Mouse (Mus musculus): ENCODE measurements around the gene Casz1.

Gene Casz1

DNA sequence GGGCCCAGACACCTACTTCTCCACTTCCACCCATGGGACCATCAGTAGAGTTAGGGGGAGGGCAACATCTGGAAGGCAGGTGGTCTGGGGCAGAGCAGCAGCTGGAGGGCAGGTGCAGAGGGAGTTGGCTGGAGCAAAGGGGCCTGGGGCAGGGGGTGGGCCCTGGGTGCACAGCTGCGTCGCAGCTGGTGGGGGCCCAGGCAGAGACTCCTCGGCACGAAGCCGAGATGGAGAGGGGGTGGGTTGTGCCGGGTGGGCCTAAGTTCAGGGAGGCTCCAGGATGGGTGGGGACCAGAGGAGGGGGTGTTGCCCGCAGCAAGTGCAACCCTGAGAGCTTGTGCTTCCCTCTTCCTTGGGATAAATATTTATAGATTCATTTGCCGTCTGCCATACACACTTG, 122.2 kb downstream of the Casz1 start:
- in situ Hi-C loops (cut with MboI; ENCODE audit: unreplicated experiment in 2 of 2) = no loop called here

DNA sequence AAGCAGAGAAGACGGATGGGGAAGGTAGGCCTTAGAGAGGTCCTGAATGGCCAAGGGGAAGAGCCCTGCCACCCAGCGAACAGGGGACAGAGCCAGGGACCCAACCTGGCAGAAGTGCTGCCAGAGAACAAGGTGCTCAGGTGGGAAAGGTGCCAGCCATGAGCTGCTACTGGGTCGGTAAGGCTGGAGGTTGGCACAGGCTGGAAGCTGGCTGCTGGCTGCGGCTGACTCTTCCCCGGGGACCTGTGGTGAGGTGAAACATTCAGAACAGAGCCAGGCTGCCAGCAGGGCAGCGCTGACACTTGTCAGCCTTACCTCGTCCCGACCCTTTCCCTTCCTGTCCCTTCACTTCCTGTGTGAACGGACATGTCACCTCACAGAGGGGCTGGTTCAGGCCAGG, 124.1 kb downstream of the Casz1 start:
- in situ Hi-C loops (cut with MboI; ENCODE audit: unreplicated experiment in 2 of 2) = no loop called here

DNA sequence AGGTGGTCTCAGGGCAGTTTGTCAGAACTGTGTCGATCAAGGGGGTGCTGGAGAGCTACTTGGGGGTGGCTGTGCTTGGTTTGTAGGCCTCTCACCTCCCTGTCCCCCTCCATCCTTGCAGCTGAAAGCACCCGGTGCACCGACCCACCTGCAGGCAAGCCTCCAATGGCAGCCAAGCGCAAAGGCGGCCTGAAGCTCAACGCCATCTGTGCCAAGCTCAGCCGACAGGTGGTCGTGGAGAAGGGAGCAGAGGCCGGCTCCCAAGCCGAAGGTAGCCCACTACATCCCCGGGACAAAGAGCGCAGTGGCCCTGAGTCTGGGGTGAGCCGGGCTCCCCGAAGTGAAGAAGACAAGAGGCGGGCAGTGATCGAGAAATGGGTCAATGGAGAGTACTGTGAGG, 124.6 kb downstream of the Casz1 start:
- in situ Hi-C loops (cut with MboI; ENCODE audit: unreplicated experiment in 2 of 2) = no loop called here

DNA sequence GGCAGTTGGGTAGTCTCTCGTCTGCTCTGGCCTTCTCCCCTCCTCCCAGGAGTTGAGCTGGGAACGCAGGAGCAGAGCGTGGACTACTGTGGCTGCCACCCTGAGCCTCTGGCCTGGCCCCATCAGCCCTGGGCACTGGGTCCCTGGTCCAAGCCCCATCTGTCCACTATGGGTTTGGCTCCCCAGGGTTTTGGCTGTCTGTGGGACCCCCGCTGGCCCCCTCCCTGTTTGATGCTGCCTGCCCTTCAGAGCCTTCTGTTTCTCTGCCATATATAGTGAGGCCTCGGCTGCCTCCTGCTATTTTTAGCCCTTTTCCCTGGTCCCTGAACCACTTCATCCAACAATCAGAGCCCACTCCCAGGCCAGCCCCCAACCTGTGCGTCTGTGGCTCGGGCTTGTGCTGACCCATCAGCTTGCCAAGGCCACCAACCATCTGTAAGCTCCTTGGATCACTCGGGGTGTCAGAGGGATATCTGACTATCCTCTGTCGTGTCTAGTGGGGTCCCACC, 126.5 kb downstream of the Casz1 start:
- in situ Hi-C loops (cut with MboI; ENCODE audit: unreplicated experiment in 2 of 2) = no loop called here

DNA sequence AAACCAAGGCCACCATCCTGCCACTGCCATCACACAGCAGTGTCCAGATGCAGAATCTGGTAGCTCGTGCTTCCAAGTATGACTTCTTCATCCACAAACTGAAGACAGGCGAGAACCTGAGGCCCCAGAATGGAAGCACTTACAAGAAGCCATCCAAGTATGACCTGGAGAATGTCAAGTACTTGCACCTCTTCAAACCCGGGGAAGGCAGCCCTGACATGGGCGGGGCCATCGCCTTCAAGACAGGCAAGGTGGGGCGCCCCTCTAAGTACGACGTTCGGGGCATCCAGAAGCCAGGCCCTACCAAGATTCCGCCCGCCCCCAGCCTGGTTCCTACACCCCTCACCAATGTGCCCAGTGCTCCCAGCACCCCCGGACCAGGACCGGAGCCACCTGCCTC, 128.9 kb downstream of the Casz1 start:
- in situ Hi-C loops (cut with MboI; ENCODE audit: unreplicated experiment in 2 of 2) = no loop called here

DNA sequence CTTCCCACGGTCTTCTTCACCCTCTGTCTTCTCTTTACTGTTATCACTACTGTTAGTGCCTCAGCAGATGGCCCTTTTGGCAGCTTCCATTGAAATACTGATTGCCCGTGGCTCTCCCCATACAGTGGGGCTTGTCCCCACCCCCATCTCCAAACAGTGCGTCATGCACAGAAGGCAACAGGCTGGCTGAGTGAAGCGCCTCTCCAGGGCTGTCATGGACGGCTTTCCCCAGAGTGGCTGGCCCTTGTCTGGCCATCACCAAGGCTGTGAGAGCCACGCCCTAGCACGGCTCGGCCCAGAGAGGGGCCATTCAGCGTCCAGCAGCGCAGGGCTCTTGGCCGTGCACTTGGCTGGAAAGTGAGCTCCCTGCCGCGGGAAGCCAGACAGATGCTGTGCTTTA, 131.0 kb downstream of the Casz1 start:
- in situ Hi-C loops (cut with MboI; ENCODE audit: unreplicated experiment in 2 of 2) = no loop called here

DNA sequence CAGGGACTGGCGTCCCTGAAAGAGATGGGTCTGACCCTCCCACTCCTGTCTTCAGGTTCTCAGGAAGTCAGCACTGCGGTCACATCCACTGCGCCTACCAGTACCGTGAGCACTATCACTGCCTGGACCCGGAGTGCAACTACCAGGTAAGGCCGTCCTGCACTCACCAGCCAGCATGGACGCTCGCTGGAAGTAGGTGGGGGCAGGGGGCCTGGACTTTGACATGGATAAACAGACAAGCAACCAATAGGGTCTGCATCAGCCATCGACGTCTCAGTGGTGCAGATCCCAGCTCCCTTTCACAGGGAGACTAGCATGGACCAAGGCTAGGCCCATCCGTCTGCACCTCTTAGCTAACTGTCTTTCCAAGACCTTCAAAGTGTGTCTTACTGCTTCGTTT, 131.9 kb downstream of the Casz1 start:
- in situ Hi-C loops (cut with MboI; ENCODE audit: unreplicated experiment in 2 of 2) = no loop called here

DNA sequence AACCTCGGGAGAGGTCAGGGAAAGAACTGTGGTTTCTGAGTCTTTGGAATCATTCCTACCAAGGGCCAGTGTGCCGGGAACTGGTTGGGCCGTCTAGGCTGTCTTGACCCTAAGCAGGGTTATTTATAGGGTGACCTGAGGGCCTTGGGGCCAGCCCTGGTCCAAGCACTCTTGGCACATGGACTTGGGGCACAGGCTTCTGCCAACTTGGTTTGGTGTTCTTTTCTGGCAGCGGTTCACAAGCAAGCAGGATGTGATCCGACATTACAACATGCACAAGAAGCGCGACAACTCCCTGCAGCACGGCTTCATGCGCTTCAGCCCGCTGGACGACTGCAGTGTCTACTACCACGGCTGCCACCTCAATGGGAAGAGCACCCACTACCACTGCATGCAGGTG, 132.5 kb downstream of the Casz1 start:
- in situ Hi-C loops (cut with MboI; ENCODE audit: unreplicated experiment in 2 of 2) = no loop called here

DNA sequence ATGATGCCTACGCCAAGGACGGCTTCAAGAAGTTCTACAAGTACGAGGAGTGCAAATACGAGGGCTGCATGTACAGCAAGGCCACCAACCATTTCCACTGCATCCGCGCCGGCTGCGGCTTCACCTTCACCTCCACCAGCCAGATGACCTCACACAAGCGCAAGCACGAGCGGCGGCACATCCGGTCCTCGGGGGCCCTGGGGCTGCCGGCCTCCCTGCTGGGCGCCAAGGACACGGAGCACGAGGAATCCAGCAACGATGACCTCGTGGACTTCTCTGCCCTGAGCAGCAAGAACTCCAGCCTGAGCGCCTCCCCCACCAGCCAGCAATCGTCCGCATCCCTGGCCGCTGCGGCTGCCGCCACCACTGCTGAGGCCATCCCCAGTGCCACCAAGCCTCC, 134.3 kb downstream of the Casz1 start:
- in situ Hi-C loops (cut with MboI; ENCODE audit: unreplicated experiment in 2 of 2) = no loop called here

DNA sequence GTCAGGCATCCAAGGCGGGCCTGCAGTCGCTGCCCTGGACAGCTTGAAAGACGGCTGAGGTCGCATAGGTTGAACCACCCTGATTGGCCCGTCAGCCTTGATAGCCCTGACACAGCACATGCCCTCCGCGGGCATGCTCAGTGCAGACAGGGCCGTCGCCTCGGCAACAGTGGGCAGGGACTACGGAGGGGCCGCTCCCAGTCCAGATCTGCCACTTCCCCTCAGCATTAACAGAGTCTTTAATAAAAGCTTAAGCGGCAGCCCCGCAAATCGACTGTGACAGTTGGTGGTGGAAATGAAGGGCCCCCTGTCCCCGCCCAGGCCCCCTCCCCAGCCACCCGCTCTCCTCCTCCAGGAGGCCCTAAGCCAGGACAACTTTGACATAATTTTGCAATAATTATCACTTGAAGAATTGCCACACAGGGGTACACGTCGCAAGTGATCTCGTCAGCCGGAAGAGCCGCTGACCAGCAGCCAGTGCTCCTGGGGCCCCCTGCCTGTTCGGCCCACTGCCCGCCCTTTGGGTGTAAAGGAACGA, 136.5 kb downstream of the Casz1 start:
- in situ Hi-C loops (cut with MboI; ENCODE audit: unreplicated experiment in 2 of 2) = loop anchor here in 1 of 2 experiments (5.0 kb wide), 1 partner anchor 38 kb away; no protein-coding TSS in a partner anchor

DNA sequence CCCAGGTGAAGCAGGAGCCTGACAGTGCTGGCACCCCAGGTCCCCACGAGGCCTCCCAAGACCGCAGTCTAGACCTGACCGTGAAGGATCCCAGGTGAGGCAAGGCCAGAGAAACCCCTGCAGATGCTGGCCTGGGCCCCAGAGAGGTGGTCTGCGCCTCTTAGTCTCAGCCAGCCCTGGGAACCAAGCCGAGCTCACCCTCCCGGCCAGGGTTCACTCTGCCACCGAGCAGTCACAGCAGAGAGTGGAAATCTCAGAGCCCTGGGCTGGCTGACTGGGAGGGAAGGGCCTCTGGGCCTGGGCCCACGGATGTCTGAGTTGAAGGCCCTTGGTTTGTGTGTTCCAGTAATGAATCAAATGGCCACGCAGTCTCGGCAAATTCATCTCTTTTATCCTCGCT, 137.1 kb downstream of the Casz1 start:
- in situ Hi-C loops (cut with MboI; ENCODE audit: unreplicated experiment in 2 of 2) = loop anchor here in 1 of 2 experiments (5.0 kb wide), 1 partner anchor 39 kb away; no protein-coding TSS in a partner anchor

DNA sequence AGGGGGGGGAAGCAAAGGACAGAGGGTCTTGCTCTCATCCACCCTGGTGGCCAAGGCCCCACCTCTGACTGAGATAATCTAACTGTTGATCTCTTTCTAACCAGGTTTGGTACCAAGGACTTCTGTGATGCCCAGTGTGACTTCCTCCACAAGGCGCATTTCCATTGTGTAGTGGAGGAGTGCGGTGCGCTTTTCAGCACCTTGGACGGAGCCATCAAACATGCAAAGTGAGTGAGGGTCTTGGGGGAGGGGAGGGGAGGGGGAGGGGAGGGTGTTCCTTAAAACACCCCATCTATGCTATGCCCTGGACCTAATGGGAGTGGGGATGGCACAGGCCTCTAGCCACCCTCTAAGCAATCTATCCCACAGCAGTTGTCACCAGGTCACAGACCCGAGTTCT, 138.9 kb downstream of the Casz1 start:
- in situ Hi-C loops (cut with MboI; ENCODE audit: unreplicated experiment in 2 of 2) = loop anchor here in 1 of 2 experiments (5.0 kb wide), 1 partner anchor 41 kb away; no protein-coding TSS in a partner anchor

DNA sequence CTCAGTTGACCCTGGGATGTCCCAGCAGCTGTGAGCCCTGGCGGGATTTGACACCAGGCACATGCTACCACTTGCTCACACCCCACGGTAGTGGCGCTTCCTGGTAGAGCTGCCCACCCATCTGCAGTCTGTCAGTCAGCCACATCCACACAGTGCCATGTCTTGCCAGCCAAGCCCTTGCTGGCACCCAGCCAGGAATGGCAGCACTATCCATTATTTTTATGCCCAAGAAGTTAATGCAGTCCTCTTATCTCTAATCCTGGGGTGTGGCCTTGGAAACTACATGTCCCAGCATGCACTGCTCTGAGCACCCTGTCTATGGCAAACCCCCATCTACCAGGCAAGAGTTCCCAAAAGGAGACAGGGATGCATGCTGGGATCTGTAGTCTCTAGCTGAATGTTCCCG, 141.2 kb downstream of the Casz1 start:
- in situ Hi-C loops (cut with MboI; ENCODE audit: unreplicated experiment in 2 of 2) = no loop called here

DNA sequence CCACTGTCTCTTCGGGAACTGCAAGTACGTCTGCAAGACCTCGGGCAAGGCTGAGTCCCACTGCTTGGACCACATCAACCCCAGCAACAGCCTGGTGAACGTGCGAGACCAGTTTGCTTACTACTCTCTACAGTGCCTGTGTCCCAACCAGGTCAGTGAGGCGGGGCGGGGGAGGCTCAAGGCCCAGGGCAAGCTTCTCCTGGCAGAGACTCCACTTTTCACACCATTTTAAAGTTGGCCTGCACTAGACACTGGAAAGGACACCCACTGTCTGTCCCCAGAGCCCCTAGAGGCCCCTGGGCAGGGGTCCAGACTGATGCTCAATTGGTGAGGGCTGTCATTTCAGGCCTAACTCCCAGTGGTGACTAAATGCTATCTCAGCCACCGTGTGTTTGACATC, 141.8 kb downstream of the Casz1 start:
- in situ Hi-C loops (cut with MboI; ENCODE audit: unreplicated experiment in 2 of 2) = no loop called here

DNA sequence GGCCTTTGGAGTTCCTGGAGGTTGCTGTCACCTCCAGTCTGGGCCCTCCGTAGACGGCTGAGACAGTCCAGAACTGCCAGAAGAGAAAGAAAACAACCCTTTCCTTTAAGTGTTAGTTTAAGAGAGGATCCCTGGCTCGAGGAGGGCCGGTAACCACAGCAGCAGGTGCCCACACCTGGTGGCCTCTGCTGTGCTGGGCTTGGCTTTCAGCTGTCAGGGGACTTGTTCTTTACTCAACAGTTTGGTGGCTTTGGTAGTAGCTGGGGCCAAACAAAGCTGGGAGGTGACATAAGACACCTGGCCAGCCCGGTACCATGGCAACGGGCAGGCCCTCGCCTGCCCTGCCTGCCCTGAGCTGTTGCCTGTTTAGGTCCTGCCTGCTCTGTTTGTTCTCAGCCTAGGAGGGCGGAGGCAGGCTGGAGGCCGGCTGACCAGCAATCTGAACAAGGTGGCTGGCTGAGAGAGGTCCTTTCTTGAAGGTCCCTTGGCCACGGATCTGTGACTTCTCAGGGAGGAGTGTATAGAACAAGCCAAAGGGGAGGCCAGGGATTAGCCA, 143.7 kb downstream of the Casz1 start:
- in situ Hi-C loops (cut with MboI; ENCODE audit: unreplicated experiment in 2 of 2) = no loop called here

DNA sequence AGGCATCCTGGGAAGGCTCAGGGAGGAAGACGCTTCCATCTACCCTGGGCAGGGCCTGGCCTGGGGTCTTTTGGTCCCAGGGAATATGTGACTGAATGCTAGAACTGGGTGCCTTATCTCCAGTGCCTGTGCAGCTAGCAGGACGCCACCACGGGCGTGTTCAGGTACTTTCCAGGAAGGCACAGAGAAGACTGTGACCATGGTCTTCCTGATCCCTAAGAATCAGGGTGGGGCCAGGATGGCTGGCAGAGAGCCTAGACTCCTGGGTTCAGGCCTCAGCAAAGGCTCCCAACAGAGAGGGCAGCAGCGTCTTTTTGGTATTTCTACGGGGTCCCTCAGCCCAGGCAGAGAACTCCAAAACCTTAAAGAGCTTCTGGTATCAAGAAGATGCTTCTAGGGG, 146.3 kb downstream of the Casz1 start:
- in situ Hi-C loops (cut with MboI; ENCODE audit: unreplicated experiment in 2 of 2) = no loop called here

DNA sequence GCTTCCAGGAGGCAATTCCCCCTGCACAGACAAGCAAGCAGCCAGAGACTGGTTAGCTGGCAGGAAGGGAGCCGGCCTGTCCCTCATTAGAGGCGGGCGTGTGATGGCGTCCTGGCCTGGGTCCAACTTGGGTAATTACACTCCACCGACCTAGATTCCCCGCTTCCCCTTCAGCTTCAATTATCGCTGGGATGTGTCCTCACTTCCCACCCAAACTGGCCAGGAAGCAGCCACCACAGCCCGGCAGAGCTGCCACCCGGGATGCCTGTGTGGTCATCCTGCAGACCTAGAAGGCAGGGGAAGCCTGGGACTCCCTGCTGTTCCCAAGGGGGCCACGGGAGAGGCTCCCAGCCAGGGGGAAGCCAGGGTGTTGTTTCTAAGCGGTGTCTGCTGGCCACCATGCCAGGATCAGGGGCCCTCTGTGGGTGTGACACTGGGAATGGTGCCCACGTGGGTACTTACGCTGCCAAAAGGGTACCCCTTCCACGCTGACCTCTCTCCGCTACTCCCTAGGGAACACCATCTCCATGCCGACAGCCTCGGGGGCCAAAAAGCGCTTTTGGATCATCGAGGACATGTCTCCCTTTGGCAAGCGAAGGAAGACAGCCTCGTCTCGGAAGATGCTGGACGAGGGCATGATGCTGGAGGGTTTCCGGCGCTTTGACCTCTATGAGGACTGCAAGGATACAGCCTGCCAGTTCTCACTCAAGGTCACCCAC, 146.9 kb downstream of the Casz1 start:
- in situ Hi-C loops (cut with MboI; ENCODE audit: unreplicated experiment in 2 of 2) = no loop called here

DNA sequence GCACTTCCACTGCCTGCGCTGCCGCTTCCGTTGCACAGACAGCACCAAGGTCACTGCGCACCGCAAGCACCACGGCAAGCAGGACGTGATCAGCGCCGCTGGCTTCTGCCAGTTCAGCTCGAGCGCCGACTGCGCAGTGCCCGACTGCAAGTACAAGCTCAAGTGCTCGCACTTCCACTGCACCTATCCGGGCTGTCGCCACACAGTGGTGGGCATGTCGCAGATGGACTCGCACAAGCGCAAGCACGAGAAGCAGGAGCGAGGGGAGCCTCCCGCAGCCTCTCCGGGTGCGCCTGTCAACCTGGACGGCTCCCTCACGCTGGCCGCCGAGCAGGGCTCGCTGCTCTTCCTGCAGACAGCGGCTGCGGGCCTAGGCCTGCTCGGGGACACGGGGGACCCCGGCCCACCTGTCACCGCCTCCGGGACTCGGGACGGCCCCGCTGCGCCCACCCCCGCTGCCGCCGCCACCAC, 147.6 kb downstream of the Casz1 start:
- in situ Hi-C loops (cut with MboI; ENCODE audit: unreplicated experiment in 2 of 2) = no loop called here

DNA sequence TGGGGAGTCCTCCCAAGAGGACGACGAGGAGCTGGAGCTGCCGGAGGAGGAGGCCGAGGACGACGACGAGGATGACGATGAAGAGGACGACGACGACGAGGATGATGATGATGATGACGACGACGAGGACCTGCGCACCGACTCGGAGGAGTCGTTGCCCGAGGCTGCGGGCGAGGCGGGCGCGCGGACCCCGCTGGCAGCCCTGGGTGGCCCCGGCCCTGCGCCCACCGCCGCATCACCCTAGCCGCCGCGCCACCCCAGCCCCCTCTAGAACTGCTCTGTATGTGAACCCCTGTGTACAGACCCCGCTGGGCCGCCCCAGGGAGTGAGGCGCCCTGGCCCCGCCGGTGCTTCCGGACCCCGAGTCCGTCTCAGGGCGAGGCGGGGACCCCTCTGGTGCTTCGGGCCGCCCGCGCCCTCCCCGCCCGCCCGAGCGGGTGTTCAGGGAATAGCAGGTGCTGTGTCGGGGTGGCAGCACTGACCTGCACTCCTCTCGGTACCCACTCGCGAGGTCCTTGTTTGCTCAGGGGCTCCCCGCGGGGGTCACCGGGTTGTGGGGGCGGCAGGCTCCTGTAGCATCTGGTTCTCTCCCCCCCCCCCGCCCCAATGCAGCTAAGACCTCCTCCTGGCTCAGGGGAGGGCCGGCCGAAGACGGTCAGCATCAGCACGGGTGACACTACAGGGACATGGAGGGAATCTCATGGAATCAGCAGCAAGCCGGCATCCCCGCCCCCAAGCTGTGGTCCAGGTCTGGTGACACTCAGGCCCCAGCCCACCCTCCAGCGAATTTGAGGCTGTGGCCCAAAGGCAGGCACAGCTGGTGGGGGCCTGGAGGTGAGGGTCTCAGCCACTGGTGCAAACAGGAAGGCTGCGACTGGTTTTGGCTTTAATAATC, 148.3 kb downstream of the Casz1 start:
- in situ Hi-C loops (cut with MboI; ENCODE audit: unreplicated experiment in 2 of 2) = no loop called here

DNA sequence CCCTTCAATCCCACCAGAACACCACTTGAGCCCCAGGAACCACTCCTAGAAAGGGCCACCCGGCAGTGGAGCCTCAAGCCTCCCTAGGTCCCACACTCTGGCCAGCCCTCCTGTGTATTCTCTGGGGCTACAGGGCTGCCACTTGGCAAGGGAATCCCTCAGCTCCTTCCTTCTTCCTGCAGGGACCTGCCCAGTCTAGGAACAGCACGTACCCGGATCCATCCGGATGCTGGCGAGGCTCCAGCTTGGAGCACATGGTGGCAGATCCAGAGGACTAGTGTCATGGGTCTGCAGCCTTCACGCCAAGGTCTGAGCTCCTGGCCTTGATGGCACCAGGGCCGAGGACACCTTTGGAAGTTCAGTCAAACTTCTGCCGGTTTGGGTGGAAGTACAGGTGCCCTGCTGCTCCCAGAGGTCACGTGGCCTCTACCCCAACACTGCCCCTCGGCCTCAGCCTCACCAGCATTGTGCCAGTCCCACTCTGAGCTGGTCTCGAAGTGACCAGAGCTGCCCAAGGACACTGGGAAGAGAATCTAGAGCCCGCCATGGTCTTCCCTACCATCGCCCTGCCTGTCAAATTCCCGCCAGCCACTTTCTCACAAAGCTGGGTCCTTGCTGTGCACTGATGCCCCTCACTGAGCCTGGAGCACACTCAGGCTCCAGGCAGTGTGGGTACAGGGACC, 151.0 kb downstream of the Casz1 start:
- in situ Hi-C loops (cut with MboI; ENCODE audit: unreplicated experiment in 2 of 2) = no loop called here

Data from v-Abl transformed pro-B cells (cell line).